In genomic region chr1:91465244-91465643, GRCm38 (mm10) we compare ENCODE assay signal across 11 mouse cellular contexts. TPM values are rescaled to one million over a fixed set of nuclear protein-coding genes. Genes with fewer than 3 reads are reported as not detected.
DNase-seq lines count a peak whose midpoint lies in the region; ATAC-seq lines count a peak whose summit lies in the region.
"Had no signal": no experiment of that assay in that cellular context is flagged by ENCODE, and none has a peak within 500 bp of the region (broad histone marks: within the 10 kb centered on the region; RNA-seq: fewer than 3 reads in every experiment).

No protein-coding gene starts in this region.

- ATAC-seq in intestine, embryonic 14.5 days (replicated peaks; ENCODE audit: low FRiP score, low TSS enrichment, low read depth), result peak; percentile 51; the same call in 1 of the 2 replicates
- ATAC-seq: hindbrain, embryonic 16.5 days; midbrain, embryonic 16.5 days had no signal

- no peak overlapping the region for H3K4me2 ChIP-seq in intestine, embryonic 14.5 days (ENCODE audit: low read length)

- WGBS in intestine, embryonic 14.5 days, result 9% methylated on average over 1 of the region's 1 CpGs

- H3K4me3 ChIP-seq in intestine, embryonic 14.5 days (ENCODE audit: low read depth, low read length), result no peak overlapping the region

- H3K9me3 ChIP-seq in intestine, embryonic 14.5 days (ENCODE audit: control insufficient read depth, low read length), result no peaks in the 10 kb centered on the region

- peak overlapping the region; percentile 48; the same call in 1 of the 2 replicates for H3K27ac ChIP-seq in intestine, embryonic 14.5 days (ENCODE audit: low read depth)

- DNase-seq in heart, adult 11 months, result peak; percentile 81
- DNase-seq in heart, postnatal 25 days (ENCODE audit: low spot score), result no peak
- DNase-seq in intestine, embryonic 14.5 days (ENCODE audit: low spot score), result no peak
- DNase-seq in kidney, postnatal 36 days, result peak; percentile 66 to 88
- DNase-seq in lung, postnatal 4 days, result peak; percentile 33 to 71
- no peak for DNase-seq in c-Kit-positive CD71-positive TER-119-positive erythroid progenitor cells, embryonic 14.5 days (ENCODE audit: low spot score)
- DNase-seq in ovary, postnatal 14 days (ENCODE audit: low spot score), result no peak
- no peak for DNase-seq in testis, postnatal 10 days (ENCODE audit: low spot score)
- DNase-seq: B cell, adult 2 months had no signal

- intact Hi-C loops in heart, postnatal 25 days (cut with DNase I), result no loop called here

- no peak overlapping the region for H3K9ac ChIP-seq in intestine, embryonic 14.5 days (ENCODE audit: low read length)

- H3K4me1 ChIP-seq in intestine, embryonic 14.5 days (replicated peaks; ENCODE audit: control insufficient read depth, insufficient read depth, low read length), result 0 out of 2 replicates have a peak, but pooled peaks cover under 1% of the 10 kb centered on the region

- no peaks in the 10 kb centered on the region for H3K36me3 ChIP-seq in intestine, embryonic 14.5 days (ENCODE audit: control insufficient read depth, insufficient read depth, low read length)

- no peaks in the 10 kb centered on the region for H3K27me3 ChIP-seq in intestine, embryonic 14.5 days (replicated peaks; ENCODE audit: control insufficient read depth, insufficient read depth, low read length)

RNA-seq across cellular contexts. Expression of gene Per2, which starts 6.1 kb away (rescaled TPM):
- total RNA-seq in heart, postnatal 25 days (2021), result 10 to 100 TPM in 1 of 2 experiments, 1 to 10 TPM in 1; 2.1 to 11.7 TPM
- polyA plus RNA-seq in intestine, embryonic 14.5 days (2014; fragmentation: Nextera tagmentation; extraction: Ambion mirVana), result 5.9 and 6.7 TPM in 2 replicates

RNA-seq across cellular contexts. Expression of gene Traf3ip1, which starts 29.2 kb away (rescaled TPM):
- 1 to 10 TPM; 5.7 to 5.9 TPM for total RNA-seq in heart, postnatal 25 days (2021)
- polyA plus RNA-seq in intestine, embryonic 14.5 days (2014; fragmentation: Nextera tagmentation; extraction: Ambion mirVana), result 5.9 and 6.7 TPM in 2 replicates

RNA-seq across cellular contexts. Expression of gene Hes6, which starts 51.4 kb away (rescaled TPM):
- total RNA-seq in heart, postnatal 25 days (2021), result 10 to 100 TPM; 16.6 to 18.3 TPM
- polyA plus RNA-seq in intestine, embryonic 14.5 days (2014; fragmentation: Nextera tagmentation; extraction: Ambion mirVana), result 79.3 and 84.4 TPM in 2 replicates

Comparison
In these comparisons a context has a peak if more than half of its experiments do, and no peak if none do; other contexts are left out.
1. DNase-seq: peak in heart, adult 11 months (single experiment), kidney, postnatal 36 days (2 of 2) and lung, postnatal 4 days (2 of 2); none in heart, postnatal 25 days (single experiment), intestine, embryonic 14.5 days (single experiment), c-Kit-positive CD71-positive TER-119-positive erythroid progenitor cells, embryonic 14.5 days (single experiment), ovary, postnatal 14 days (single experiment) and testis, postnatal 10 days (single experiment).